Mouse (Mus musculus) adipocyte (in vitro differentiated cells): Measurements from ENCODE around the gene Thap4.
"Not testable (repeated sequence)": the region's sequence is repeated elsewhere in the genome, so short reads cannot be mapped to it uniquely, and the experiment has no call there.

ENCODE experiments used
- DNase-seq: peaks from one replicate; pipeline ENCODE4 v3.0.0-alpha.2; 2016; ENCODE audit warnings: low spot score

Thap4 gene

DNA sequence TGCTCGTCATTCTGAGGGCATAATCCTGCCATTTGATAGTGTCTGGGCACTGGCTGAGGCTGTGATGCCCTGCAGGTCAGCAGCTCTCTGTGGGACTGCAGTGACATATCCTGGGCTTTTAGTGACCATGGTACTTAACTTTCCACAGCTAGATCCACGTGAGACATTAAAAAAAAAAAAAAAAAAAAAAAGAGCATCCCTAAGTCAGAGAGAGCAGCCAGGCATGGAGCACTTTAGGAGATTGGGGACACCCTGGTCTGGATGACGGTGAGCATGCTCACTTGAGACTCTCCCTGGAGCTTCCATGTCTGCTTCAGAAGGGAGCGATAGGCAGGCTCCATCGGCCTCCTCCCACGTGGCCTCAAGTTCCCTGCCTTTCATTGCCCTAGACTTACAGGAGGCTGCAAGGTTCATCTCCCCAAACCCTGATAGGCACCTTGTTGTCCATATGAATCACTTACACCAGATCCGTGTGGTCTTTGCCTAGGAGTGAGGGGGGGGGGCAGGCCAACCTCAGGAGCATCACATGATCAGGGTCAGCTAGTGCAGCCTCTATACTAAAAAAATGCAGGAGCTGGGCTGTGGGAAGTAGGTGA lies 64.7 kb downstream of the Thap4 start:
- DNase-seq = no peak

DNA sequence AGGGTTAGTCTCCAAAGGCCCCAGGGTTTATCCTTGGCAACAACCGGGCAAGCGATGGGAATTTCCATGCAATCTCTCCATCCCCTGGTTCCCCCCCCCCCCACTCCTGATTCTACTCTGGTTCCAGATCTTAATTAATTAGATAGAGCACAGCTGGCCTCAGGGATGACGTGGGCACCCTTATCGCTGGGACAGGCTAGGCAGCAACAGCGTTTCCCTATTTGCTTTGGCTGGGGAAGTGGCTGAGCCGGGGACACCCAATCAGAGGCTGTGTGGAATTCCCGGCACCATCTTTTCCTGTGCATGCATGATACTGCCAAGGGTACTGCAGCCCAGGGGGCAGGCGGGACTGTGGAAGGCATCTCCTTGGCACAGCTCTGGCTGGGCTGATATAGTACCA lies 66.5 kb downstream of the Thap4 start:
- no peak for DNase-seq

DNA sequence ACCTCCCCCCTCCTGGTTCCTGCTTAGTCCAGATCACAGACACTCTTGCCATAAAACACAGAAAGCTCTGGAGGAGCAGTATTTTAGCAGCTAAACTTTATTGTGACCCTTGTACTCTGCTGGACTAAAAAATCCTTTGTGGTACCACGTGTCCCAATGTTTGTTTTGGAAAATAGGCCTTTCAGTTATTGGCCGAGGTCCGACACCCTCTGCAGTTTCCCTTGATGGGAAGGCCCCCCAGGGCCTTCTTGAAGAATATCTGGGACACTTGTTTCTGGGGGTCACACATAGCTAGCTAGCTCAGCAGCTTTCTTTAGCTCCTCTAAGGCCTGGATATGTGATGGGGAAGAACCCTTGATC lies 67.7 kb downstream of the Thap4 start:
- peak; percentile 67 for DNase-seq

DNA sequence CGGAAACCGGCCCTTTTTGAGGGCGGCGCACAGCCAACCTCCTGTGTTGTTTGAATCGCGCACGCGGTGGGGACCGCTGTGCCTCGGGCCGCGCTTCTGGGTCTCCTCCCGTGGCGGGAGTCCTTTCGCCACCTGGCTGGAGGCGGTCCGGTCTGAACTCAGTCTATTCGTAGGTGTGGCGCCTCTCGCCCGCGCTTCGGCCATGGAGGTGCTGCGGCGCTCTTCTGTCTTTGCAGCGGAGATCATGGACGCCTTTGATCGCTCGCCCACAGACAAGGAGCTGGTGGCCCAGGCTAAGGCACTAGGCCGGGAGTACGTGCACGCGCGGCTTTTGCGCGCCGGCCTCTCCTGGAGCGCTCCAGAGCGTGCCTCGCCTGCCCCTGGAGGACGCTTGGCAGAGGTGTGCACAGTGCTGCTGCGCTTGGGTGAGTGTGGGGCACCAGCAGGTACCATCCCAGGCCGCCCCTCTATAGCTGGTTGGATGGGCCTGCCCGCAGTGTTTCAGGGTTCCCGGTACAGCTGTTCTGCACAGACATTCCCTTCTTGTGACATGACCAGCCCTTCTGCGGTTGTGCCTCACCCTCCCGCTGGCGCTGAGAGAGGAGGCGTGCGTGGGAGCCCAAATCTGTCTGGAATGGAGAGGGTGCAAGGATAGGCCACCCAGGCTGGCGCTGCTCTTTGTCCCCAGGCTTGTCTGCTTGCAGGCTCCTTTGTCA lies 68.3 kb downstream of the Thap4 start:
- no peak for DNase-seq

DNA sequence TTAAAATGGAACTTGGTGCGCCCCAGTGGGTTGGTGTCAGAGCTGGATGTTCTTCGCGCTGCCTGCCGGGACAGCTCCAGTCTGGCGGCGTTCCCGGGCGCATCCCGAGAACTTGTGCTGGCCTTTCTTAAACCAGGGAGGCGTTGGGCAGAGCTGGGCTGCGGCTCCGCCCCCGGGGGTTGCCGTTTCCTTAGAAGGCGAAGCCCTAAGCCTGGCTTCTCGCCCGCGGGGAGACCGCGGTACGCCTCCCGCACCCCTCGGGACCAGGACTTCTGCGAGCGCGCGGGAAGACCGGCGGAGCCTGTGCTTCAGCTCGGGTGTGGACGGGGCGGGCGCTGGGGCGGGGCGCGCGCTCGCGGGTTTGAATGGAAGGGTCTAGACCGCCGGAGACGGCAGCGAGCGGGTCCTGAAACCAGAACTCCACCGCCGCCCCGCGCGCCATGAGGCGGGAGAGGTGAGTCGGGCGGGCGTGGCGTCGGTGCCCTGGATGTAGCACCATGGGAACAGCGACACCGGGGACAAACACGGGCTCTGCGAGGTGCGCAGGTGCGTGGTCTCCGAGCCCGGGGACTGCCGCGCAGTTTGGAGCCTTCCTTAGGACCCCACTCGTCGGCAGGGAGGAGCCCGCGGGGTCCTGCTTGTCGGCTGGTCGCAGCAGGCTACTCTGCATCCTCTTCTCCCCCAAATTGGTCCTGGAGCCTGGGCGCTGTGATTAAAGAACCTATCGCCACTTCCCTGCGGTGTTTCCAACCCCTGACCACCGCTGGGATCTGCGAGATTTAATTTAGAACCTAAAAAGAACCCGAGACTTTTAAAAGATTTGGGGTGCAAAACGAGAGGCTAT lies 69.0 kb downstream of the Thap4 start, which contains the start of gene Bok:
Gene Bok, plus strand, starts transcription at position 260 of the 844 bp plus-strand sequence.
- DNase-seq = peak; percentile 87

DNA sequence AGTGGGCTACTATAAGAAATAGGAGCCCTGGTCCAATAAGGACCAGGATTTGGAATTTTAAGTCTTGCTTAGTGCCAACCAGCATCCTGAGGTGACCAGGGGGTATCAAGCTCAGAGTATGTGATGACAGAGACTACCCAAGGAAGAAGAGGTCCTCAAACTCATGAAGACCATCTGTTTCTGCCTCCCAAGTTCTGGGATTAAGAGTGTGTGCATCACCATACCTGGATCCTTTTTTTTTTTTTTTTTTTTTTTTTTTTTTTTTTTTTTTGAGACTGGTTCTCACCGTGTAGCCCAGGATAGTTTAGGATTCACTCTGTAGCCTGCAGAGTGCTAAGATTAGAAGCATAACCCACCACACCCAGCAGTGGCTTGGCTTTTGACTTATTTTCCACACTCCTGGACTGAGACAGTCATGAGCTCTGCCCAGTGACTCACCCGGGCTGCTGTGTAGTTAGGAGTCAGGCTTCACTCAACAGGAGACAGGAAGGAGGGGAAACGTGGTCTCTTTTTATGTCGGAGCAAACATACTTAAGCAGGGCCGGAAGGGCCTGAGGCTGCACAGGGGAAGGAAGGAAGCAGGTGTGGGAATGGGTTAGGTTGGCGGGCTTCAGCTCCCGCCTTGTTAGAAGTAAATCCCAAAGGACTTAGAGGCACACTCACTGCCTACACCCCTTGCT lies 74.6 kb downstream of the Thap4 start:
- DNase-seq = peak; percentile 65

DNA sequence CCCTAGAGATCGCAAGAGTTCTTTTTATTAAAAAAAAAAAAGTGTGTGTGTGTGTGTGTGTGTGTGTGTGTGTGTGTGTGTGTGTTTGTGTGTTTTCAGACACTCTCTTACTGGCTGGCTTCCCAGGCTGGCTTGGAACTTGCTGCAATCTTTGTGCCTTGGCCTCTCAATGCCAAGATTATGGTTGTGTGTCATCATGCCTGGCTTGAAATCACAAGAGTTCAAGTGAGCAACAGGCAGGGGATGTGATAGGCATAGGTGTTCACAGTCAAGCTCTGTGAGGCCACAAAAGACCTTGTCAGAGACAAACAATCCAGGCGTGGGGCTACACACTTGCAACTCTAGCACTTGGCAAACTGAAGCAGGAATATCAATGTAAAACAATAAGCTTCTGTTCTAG lies 76.3 kb downstream of the Thap4 start:
- peak; percentile 99 for DNase-seq

DNA sequence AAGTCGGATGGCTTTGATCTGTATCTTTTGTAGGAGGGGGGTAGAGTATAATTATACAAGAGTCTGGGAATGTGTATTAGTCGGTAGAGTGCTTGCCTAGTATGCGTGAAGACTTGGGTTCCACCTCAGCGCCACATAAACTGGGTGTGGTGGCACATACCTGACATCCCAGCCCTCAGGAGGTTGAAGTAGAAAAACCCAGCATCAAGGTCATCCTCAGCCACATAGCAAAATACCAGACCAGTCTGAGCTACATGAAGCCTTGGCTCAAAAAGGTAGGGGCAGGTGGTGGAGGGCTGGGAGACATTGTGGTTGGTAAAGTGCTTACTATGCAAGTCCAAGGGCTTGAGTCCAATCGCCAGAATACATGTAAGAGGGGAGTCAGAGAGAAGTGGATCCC lies 82.0 kb downstream of the Thap4 start:
- DNase-seq = no peak

DNA sequence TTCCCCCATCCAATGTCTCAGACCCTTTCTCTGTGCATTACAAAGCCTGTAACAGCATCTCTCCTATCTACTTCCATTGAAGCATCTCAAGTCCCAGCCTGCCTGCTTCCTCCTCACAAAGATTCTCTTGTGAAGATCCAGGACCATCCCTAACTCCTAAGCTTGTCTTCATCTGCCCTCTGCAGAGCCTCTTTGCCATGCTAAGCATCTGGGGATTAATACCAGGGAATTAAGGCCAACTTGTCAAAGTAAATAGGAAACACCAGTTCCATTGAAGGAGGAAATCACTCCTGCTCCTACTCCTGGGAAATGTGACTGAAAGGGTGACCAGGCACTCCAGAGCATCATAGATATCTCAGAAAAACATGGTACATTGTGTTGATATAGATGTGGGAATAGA lies 84.7 kb downstream of the Thap4 start:
- no peak for DNase-seq

DNA sequence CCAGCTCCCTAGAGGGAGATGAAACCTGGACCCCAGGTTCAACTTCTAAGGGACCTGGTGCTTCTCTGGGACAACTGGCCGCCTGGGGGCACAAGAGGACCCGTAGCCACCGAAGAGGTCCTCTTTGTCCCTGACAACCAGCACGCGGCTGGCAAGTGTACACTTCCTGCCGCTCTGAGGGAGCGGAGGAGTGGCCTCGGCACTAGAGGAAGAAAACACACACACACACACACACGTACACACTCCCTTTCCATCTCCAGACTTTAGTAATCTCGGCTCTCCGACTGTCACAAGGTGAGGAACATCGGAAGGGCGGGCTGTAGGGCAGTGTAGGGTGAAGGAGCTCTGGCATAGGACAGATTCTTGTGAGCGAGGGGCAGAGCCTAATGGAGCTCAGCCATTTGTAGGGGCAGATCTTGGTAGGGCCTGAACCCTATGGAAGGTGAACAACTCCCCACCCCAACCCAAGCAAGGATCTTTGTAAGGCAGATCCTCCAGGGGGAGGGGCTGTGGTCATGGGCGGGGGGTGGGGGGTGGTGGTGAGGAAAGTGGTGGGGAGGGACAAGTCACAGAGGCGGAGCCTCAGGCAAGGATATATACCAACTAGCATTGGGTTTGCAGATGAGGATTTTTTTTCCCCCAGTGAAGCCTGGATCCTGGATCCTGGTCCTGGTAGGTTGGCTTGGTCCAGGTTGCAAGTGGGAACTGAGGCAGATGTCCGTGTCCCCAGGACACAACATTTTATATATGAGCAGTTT lies 85.7 kb downstream of the Thap4 start:
- no peak for DNase-seq

DNA sequence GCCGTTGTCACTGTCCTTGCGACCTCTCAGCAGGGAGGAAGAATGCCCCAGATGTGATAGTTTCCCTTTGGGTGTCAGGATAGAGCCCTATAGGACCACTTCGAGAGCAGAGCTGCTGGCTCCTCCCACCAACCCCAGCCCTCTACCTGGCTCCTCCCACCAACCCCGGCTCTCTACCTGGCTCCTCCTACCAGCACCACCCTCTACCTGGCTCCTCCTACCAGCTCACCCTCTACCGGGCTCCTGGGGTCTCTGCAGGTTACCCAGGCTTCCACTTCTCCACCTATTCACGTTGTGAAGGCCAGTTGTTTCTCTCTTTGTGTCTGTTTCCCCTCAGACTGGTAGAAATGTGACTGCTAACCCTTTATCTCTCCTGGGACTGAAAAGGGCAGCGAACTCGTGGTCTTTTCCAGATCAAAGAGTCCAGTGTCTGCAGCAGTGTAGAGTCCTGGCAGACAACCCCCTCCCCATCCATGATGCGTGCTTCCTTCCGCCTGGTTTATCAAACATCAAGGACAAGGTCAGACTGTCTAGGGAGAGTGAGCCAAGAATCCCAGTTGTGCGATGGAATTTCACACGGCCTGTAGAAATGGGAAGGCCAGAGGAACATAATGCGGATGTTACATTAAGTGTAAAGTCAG lies 86.8 kb downstream of the Thap4 start:
- DNase-seq = no peak

DNA sequence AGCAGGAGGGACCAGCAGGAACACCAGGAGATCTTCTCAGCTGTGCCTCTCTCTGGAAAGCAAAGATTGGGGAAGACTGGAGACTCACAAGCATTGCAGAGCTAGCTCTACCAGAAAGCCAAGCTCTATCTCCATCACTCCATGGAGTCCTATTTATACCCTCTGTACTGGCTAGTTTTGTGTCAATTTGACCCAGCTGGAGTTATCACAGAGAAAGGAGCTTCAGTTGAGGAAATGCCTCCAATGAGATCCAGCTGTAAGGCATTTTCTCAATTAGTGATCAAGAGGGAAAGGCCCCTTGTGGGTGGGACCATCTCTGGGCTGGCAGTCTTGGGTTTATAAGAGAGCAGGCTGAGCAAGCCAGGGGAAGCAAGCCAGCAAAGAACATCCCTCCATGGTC lies 96.1 kb downstream of the Thap4 start, which contains the start of gene Stk25:
Gene Stk25, minus strand, starts transcription at position 101 of the 400 bp plus-strand sequence.
- not testable (repeated sequence) for DNase-seq

DNA sequence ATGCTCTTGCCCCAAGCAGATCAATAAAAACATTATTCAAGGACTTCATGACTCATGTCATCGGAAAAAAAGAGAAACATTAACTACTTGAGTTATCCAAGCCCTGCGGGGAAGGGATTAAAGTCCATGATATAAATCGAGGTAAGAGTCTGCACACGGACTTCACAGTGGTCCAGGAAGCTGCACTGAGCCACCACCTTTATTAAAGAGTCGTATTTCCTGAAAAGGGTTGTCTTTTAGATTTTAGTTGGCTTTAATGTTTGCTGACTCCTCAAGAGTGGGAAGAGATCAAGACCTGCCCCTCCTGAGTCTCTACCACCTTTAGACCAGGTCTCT lies 97.7 kb downstream of the Thap4 start:
- DNase-seq = no peak

DNA sequence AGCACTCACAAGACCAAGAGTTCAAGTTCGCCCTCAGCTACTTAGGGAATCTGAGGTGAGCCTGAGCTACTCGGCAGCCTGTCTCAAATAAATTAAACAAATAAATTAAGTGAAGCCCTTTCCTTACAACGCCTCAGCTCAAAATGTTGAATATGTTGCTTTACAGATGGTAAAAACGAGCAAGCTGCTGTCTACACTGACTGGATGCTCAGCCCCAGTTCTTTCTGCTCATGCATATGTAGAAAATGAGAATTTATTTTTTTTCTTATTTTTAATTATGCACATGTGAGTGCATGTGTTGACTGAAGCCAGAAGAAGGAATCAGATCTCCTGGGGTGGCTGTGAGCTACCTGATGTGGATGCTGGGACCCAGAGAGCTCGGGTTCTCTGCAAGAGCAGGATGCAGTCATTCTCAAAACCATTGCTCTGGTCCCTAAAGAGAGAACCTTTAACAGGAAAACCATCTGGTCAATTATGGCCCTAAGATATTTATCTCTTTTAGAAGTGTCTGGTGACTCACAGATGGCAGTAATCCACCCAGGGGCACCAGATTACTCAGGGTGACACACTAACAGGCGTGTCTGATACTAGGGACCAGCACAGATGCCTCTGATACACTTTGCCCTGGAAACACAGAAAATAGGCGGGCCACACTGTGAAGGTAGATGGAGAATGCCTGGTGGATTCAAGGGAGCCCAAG lies 98.2 kb downstream of the Thap4 start:
- no peak for DNase-seq

DNA sequence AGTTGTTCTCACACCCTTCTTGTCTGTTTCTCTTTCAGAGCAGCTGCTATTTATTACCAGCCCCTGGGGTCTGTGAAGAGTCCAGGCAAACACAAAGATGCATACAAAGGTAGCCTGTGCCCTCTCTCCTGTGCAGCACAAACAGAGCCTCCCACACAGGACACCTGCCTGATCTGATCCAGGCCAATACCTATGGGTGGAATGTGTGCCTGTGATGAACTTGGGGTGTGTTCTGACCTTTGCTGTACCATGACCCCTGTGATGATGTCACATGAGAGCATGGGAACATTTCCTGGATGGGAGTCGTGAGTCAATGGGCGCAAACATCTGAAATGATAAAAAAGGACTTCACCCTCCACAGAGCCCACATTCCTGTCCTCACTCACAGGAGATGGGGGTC lies 99.9 kb downstream of the Thap4 start:
- no peak for DNase-seq

DNA sequence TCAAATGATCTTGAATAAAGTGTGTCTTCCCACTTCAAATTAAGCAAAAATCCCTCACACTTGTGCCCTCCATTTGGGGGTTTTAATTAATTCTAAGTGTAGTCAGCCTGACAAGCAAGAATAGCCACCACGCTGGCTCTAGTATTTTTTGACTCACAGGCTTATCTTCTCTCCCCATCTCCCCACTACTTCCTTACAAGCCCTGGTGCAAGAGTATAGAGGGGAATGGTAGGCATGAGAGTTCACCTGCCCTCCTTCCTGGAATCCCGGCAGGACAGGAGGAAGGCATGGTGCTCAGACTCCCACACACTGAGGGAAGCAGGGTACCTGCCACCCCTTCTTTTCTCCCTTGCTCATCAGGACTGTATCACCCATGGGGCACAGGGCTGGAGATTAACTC lies 100.4 kb downstream of the Thap4 start:
- no peak for DNase-seq
